Mouse (Mus musculus) megakaryocyte, embryonic 14.5 days (primary cell): ENCODE data around the gene Cryba1. TPM values are rescaled to one million over a fixed set of nuclear protein-coding genes. Genes with fewer than 3 reads are reported as not detected.

ENCODE experiments used
- H3K27me3 ChIP-seq: replicated peaks from 2 replicates; pipeline ENCODE3; 2012; ENCODE audit warnings: inconsistent platforms
- H3K36me3 ChIP-seq: replicated peaks from 2 replicates; pipeline ENCODE3; 2012; ENCODE audit warnings: low read length, inconsistent platforms, mixed read lengths
- H3K4me1 ChIP-seq: 2 replicates; pipeline ENCODE4 v1.6.1; 2012; ENCODE audit warnings: inconsistent platforms
- H3K4me3 ChIP-seq: replicated peaks from 2 replicates; pipeline ENCODE3; 2012; ENCODE audit warnings: moderate library complexity, mild to moderate bottlenecking, inconsistent platforms
- H3K9me3 ChIP-seq: 2 replicates; pipeline ENCODE4 v1.6.1; 2012; ENCODE audit warnings: inconsistent platforms
- FLI1 ChIP-seq: IDR thresholded peaks from 2 replicates; pipeline ENCODE4 v1.6.1; 2012; ENCODE audit warnings: low read length, inconsistent platforms, mixed read lengths
- GATA1 ChIP-seq: IDR thresholded peaks from 3 replicates; pipeline ENCODE4 v1.6.1; 2012; ENCODE audit warnings: mixed read lengths, low read length, inconsistent platforms, borderline replicate concordance
- polyA plus RNA-seq: library from polyadenylated mRNA; stranded (reverse); fragments of >175 nt; gene quantifications from 2 replicates; pipeline ENCODE4 v1.2.3, GENCODE M21; 2012; ENCODE audit warnings: low replicate concordance; ENCODE audit not compliant: insufficient read depth

The Cryba1 gene
- polyA plus RNA-seq, result not detected in 2 replicates

DNA sequence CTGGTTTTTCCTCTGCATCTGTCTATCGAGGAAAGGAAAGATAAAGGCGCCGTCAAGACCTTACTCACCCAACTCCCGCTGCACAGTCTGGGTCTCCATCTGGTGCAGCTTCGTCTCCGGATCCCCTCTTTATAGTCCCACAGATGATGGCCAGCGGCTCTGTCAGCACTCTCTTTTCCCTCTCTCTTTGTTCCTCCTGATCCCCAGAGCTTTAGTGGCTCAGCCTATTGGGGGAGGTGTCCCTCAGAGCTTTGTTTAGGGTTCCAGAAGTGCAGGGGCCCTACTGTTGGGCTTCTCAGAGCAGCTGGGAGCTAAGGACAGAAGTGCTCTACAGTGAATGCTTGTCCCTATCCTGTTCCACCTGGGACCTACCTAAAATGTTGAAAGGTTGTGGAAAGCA, at the start of gene Cryba1:
Cryba1 (minus strand) TSS at position 101 of the 400 bp plus-strand sequence.
- no peak for TF ChIP-seq FLI1
- no peak for TF ChIP-seq GATA1
- H3K36me3 ChIP-seq, result peaks cover 5% of the 10 kb centered on the region
- H3K4me3 ChIP-seq, result no peak within 1 kb of the TSS
- H3K9me3 ChIP-seq, result no peaks in the 10 kb centered on the region
- H3K4me1 ChIP-seq, result peaks cover 17% of the 10 kb centered on the region
- H3K27me3 ChIP-seq, result peaks cover 7% of the 10 kb centered on the region

DNA sequence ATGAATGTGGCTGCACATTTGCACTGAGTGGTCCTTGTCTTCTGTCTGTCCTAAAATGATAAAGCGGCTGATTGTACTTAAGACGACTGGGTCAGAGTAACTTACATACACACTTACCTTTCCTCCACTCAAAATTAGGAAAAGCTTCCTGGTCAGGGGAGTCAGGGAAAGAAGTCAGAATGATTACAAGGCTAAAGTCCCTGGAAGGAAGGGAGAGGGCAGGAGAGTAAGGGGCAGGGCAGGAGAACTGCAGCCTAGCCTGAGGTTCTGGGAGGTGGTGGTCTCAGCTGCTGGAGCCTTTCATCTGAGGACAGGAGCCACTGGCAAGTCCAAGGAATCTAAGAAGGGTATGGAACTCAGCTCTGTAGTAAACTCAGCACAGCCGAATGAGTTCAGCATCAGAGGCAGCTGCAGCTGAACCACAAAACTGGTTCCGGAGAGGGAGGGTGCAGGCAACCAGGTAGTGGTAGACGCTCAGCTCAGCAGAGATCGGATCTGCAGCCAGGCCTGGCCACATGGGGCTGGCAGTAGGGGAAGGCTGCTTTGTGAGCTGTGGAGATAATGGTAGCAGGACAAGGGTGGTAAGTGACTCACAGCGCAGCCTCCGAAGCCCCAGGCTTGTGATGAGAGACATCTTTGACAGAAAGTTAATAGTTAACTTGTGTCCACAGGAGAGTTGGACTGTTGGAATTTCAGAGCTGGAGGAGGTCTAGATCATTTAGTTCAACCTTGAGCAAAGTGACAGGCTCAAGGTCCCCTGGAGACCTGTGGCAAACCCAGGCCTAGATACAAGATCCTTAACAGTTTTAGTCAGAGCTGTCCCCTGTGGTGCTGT, 47.0 kb upstream of the Cryba1 start:
- TF ChIP-seq GATA1, result no peak
- no peak for TF ChIP-seq FLI1
- no peaks in the 10 kb centered on the region for H3K27me3 ChIP-seq
- H3K4me1 ChIP-seq, result peaks cover 76% of the 10 kb centered on the region
- H3K9me3 ChIP-seq, result no peaks in the 10 kb centered on the region
- peak overlapping the region; percentile 67 for H3K4me3 ChIP-seq
- H3K36me3 ChIP-seq, result peaks cover 13% of the 10 kb centered on the region

DNA sequence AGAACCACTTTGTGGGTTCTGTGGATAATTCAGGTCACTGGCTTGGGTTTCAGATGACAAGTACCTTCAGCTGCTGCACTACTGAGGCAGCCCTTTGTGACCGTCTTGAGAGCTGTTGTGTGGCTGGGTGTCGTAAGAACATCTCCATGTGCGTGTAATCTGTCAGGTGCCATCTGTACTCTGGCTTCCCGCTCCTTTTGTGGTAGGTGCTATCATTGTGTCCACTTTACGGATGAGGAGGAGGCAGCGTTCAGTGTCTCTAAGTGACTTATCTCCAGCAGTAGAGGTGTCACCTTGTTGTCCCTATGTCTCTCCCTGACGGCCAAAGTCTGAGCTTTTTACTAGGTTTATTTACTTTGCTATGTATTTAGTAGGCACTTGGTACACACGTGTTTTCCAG, 45.3 kb upstream of the Cryba1 start:
- no peaks in the 10 kb centered on the region for H3K9me3 ChIP-seq
- TF ChIP-seq GATA1, result no peak
- TF ChIP-seq FLI1, result no peak
- H3K27me3 ChIP-seq, result no peaks in the 10 kb centered on the region
- H3K4me1 ChIP-seq, result peaks cover 79% of the 10 kb centered on the region
- peaks cover 8% of the 10 kb centered on the region for H3K36me3 ChIP-seq
- peak overlapping the region; percentile 28 for H3K4me3 ChIP-seq

DNA sequence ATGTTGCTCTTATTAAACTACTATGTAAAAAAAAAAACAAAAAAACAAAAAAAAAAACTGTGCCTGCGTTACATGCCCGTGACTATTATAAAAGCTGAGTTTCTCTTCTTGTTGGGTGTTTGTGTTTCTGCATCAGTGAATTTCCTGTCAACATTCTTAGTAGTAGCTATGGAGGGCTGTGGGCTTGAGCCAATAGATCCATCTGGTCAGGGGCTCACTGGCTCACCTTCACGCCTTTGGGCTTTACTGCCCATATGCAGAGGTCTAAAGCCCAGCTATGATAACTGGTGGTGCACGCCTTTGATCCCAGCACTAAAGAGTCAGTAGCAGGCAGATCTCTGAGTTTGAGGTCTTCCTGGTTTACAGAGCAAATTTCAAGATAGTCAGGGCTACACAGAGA, 44.4 kb upstream of the Cryba1 start:
- no peaks in the 10 kb centered on the region for H3K9me3 ChIP-seq
- H3K4me1 ChIP-seq, result peaks cover 88% of the 10 kb centered on the region

DNA sequence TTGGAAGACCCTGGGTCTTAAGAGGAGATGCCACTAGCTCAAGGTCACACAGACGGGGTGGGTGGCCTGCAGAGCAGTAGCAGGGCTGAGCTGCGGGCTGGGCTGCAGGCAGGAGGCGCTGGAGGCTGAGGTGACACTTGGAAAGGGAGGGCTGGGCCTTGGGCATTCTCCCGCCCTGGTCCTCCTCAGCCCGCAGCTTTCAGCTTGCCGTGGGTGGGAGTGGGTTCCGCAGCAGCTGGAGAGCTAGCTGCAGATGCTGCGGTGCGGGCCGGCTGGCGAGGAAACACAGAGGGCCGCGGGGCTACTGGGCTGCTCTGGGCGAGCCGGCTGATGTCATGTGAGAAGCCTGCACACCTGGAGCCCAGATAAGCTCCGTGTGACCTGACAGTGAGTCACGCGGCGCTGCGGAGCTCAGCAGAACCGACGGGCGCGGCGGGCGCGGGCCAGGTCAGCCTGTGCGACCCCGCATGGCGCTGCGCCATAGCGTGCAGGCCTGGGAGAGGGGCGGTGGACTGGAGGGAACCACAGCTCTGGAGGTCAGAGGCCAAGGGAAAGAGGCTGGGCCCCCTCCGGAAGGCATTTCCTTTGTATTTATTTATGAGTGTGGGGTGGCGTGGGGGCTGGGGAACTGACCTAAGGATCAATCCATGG, 41.4 kb upstream of the Cryba1 start:
- TF ChIP-seq GATA1 (no peak), FLI1 (no peak)
- peaks cover 83% of the 10 kb centered on the region for H3K4me1 ChIP-seq
- H3K36me3 ChIP-seq, result no peaks in the 10 kb centered on the region
- H3K4me3 ChIP-seq, result peak overlapping the region; percentile 94
- no peaks in the 10 kb centered on the region for H3K27me3 ChIP-seq
- no peaks in the 10 kb centered on the region for H3K9me3 ChIP-seq

More for the DNA sequence above, 44.4 kb upstream of the Cryba1 start:
- Histone ChIP-seq H3K27me3 (no peaks in the 10 kb centered on the region), H3K36me3 (peaks cover 7% of the 10 kb centered on the region), H3K4me3 (no peak overlapping the region)
- TF ChIP-seq GATA1 (no peak), FLI1 (no peak)

DNA sequence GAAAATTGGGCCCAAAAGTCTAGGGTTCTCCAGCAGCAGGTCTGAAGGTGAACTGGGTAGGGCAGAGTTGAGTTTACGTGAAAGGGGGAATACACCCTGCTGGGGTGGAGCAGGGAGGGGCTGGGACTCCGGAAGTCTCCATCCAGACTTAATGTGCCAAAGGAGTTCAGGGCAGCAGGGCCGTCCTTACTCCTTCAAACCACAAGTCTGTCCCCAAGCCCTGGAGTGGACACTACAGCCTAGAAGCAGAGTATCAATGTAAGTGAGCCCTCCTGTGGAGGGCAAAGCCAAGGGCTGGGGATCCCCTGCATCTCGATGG, 40.3 kb upstream of the Cryba1 start:
- Histone ChIP-seq H3K9me3 (no peaks in the 10 kb centered on the region), H3K27me3 (no peaks in the 10 kb centered on the region), H3K4me3 (no peak overlapping the region), H3K4me1 (peaks cover 74% of the 10 kb centered on the region), H3K36me3 (no peaks in the 10 kb centered on the region)
- TF ChIP-seq GATA1, result no peak
- no peak for TF ChIP-seq FLI1

DNA sequence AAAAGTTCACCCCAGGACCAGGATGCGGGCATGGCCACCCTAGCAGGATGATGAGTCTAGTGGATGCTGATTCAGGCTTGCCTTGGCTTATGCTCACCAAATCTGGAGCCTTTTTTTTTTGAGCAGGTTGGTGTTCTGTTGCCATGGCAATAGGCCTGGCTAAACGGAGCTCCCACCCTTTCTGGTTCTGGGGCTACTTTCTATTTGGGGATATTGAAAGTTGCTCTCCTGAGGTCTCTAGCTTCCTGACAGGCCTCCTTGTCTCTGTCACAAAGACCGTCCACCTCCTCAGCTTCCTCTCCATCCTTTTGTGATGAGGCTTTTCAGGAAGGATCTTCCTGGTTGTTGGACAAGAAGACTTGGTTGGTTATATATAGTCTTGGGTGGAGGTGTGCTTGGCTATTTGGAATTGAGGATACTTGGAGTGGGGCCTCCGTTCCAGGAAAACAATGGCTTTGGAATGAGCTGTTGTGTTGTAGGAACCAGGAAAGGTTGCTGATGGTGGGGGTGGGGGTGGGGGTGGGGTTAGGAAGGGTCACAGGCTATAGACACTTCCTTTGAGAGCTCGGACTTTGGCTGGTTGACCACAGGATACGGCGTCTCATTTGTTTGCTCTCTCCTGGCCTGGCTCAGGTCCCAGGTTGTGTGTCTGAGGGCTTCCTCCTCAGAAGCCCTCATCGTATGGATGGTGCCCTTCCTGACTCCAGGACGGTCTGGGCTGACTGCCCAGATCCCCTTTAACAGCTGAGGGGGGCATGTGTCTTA, 39.8 kb upstream of the Cryba1 start:
- Histone ChIP-seq H3K4me3 (peak overlapping the region; percentile 94), H3K36me3 (no peaks in the 10 kb centered on the region), H3K9me3 (no peaks in the 10 kb centered on the region), H3K4me1 (peaks cover 74% of the 10 kb centered on the region), H3K27me3 (no peaks in the 10 kb centered on the region)
- no peak for TF ChIP-seq GATA1
- no peak for TF ChIP-seq FLI1

DNA sequence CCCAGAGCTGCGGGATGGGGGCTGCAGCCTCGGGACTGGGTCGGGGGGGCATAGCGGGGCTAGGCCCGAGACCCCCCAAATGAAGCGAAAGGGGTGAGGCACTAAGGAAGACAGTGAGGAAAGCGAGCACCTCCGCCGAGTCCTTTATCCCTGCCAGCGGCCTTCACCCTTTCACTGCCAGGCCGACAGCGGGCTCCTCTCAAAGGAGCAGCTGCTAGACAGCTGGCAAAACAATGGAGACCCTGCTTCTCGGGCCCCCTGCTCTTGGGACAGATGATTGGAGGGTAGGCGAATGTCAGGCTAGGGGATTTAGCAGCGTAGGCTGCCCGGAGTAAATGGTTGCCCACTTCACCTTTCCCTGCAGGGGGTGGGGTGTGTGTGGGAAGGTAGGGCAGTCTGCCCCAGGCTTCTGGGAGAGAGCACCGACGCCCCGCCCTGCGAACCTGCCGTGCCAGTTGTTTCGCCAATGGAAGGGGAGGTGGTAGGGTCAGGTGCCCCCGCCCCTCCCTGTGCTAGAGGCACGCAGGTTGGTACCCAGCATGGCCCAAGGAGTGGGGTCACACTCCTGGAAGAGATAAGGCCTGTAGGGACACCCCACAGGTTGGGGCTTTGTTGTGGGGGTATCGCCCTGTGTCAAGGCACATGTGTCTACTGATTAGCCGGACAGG, 38.7 kb upstream of the Cryba1 start:
- Histone ChIP-seq H3K9me3 (no peaks in the 10 kb centered on the region; the same call in 1 of the 2 replicates), H3K27me3 (no peaks in the 10 kb centered on the region), H3K4me1 (peaks cover 64% of the 10 kb centered on the region), H3K36me3 (no peaks in the 10 kb centered on the region), H3K4me3 (peak overlapping the region; percentile 94)
- TF ChIP-seq FLI1 (no peak), GATA1 (no peak)

- no peaks in the 10 kb centered on the region; the same call in 1 of the 2 replicates for H3K9me3 ChIP-seq
- H3K27me3 ChIP-seq, result peaks cover 3% of the 10 kb centered on the region
- H3K36me3 ChIP-seq, result no peaks in the 10 kb centered on the region
- H3K4me3 ChIP-seq, result peak within 1 kb of the TSS; percentile 94
- peaks cover 56% of the 10 kb centered on the region for H3K4me1 ChIP-seq
- no peak for TF ChIP-seq GATA1
- TF ChIP-seq FLI1, result no peak
Measured at GRCm38 (mm10) chr11:77762783-77763672, 37.9 kb upstream of the Cryba1 start, which contains the start of gene Myo18a. Gene Myo18a (plus strand): TSS chr11:77763246.
